Mouse (Mus musculus) NIH3T3 (cell line): Measurements from ENCODE around the gene Dab2ip.

ENCODE experiments used
- DNase-seq: peaks from one replicate; pipeline ENCODE4 v3.0.0-alpha.2; 2012; ENCODE audit warnings: low read depth

The Dab2ip gene

DNA sequence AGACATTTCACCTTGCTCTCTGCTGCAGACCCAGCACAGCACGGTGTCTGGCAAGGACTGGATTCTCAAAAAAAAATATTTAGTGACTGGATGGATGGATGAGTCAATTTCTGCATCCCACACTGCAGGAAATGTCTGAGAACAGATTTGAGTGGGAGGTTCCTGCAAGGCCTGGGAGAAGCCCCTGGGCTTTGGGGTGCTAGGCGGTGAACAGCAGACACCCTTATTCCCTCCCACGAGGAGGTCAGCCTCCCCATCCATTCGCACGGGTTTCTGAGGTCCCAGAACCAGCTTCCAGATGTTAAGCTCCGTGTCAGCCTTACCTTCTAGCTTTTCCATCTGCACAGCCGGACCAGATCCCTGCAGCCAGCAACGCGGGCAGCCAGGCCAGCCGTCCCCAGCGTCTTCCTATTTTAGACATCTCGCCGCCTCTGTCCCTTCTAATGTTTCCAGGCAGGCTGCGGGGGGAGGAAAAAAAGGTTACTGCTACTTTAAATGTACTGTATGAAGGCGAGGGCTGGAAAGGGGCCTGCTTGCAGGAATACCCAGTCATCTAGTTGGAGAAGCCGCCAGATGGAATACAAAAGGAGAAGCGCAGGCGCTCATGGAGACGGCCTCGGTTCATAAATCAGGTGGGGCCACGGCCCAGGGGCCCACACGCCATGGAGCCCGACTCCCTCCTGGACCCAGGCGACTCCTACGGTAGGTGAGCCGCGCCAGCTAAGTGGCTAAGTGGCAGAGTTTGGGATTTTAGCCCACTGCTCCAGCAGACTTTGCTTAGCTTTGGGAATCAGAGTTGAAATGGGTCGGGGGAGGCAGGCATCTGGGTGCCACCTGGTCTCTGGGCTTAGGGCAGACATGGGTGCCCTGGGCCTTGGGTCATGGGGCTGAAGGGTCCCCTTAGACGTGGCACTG, at the start of gene Dab2ip:
TSS of gene Dab2ip (plus strand) at position 356 of the 915 bp plus-strand sequence.
- no peak for DNase-seq

DNA sequence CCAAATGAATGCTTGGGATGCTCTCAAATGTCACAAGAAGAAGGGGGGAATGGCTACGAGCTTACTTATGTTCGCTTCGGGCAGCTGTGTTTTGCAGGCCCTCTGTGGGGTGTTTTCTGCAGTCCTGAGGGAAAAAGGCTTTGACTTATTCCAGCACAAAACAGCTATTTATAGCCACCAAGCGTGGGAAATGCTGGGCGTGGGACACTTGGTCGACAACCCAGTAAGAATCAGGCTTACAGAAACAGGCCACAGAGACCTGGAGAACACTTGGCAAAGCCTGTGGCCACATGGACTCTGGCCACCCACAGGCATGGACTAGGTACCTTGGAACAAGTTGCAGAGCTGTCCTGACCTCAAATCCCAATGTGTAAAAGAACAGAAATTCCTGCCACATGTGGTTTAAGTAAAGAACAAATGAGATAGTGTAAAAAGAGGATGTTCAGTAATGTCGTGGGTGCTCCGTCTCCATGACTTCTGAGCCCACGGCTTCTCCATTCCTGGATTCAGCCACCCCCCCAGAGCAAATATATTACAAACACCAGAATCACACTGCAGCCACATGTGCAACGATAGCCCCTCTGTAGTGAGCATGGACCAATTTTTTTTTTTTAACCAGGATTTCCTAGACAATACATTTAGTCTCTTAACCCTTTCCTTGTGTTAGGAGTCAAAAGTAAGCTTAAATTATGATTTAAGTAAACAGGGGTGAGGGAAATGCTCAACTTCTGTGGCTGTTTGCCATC, 49.3 kb upstream of the Dab2ip start:
- DNase-seq: peak; percentile 83

DNA sequence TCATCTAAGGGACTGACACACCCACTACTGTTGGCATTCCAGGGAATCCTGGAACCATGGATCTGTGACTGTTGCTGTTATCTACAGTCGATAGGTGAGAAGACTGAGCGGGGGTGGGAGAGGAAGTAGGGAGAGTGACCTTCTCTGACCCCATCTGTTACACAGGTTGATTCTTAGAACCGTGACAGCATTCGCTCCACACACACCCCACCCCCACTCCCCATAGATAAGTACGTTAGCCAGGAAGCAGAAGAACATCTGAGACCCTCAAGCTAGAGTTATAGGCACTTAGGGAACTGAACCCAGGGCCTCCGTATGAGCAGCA, 48.8 kb upstream of the Dab2ip start:
- DNase-seq: no peak

DNA sequence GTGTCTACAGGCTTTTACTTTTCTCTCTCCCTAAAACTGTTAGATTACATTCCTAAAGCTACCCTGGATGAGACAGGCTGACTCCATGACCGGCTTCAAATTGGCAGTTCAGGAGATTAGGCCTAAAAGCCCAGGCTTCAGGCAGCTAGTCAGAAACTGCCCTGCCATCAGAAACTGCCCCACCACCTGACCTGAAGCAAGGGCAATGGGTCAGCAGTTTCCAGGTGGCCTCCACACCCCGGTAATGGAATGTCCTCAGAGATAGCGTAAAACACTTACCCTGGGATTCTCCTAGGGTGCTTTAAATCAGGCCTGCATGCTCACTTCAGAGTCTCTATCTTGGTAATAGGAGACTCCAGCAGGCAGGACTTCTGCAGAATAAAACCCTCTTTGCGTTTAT, 48.2 kb upstream of the Dab2ip start:
- DNase-seq: no peak

DNA sequence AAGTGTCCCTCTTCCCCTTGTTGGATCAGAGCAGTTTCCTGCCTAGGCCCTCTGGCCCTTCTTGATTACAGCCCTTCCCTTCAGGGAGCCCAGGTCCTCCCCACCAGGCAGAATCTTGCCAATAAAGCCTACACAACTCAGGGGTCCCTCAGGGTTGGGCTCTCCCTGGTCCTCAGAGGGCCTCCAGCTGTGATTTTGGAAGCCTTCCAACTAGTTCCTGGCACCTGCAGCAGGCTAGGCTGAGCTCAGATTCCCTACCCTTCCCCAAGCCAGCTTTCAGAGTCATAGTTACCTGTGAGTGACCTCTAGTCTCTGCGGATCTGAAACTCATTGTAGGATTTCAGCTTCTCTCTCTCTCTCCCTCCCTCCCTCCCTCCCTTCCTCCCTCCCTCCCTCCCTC, 47.1 kb upstream of the Dab2ip start:
- DNase-seq: peak; percentile 56

DNA sequence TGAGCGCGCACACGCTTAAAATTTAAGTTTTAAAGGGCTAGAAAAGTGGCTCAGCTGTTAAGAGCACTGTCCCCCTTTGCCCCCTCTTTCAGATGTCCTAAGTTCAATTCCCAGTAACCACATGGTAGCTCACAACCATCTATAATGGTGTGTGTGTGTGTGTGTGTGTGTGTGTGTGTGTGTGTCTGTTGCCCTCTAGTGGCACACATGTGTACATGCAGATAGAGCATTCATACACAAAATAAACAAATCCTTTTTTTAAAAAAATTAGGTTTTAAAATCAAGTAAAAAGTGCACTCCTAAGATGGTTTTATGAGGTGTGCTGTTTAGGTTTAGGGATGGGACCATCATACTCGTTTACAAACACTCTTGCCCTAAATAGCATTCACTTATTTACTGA, 45.8 kb upstream of the Dab2ip start:
- no peak for DNase-seq

DNA sequence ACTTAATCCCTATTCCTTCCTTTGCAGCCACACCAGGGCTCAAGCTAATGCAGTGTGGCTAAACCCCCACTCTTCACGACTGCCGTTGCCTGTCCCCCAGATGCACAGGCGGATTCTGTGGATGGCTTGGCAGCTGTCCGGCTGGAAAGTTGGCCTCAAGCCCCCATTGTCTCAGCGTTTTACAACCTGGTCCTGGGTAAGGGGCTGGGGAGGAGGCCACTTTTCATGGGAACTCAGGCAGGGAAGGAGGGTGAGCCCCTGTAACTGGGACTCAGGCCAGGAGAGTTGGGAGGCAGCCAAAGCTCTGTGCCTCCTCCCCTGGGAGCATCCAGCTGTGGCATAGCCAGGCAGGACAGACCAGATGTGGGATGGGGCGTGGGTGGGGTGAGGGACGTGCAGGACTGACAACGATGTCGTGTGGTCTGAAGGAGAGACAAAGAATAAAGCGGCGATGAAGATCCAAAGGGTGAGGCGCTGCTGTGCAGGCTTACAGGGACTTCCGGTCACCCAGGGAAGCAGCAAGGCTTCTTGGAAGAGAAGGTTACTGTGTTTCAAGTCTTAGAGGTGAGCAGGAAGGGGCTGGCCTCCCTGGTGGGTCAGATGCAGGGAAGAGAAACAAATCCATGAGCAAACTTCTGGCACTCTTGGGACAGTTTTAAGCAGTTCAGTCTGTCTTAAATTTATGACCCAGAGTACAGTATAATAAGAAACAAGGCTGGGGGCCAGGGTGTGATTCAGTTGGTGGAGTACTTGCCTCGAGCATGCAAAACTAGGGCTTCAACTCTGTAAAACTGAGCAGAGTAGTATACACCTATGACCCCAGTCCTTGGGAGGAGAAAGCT, 43.8 kb upstream of the Dab2ip start:
- DNase-seq: peak; percentile 91

DNA sequence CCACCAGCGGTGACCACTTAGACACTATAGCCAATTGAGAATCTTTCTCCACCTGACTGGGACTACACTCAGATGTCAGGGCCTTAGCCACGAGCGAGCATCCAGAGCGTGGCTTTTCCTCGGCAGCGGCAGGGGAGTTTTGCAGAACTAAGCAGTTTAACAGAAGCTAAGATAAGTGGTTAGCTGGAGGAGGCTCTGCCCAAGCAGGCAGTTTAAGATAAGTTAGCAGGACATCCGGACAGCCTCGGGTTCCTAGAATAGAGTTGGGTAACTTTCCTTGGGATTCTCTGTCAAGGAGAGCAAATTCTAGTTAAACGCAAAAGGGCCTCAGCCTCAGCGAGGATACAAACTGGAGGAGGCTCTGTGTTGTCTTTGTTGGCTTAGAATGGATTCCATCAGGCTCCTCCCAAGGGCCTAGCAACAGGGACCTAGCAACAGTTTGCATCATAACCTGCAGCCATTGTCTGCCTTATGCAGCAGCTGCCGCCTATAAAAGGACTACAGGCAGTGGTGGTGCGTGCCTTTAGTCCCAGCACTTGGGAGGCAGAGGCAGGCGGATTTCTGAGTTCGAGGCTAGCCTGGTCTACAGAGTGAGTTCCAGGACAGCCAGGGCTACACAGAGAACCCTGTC, 31.3 kb upstream of the Dab2ip start:
- DNase-seq: no peak

DNA sequence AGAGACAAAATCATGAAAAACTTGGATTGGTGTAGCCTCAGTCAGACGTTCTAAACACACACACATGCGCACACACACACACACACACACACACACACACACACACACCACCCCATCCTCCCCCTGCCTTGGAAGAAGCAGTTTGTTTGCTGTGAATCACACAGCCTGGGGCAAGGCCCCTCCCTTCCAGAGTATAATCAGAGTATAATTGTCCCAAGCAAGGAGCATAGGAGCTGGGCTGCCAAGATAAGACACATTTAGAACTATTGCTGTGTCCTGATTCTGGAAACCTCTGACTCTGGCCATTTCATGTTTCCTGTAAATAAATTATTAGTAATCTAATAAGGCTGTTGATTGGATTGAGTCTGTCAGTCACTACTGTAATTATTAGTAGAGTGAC, 29.0 kb upstream of the Dab2ip start:
- DNase-seq: peak; percentile 75

DNA sequence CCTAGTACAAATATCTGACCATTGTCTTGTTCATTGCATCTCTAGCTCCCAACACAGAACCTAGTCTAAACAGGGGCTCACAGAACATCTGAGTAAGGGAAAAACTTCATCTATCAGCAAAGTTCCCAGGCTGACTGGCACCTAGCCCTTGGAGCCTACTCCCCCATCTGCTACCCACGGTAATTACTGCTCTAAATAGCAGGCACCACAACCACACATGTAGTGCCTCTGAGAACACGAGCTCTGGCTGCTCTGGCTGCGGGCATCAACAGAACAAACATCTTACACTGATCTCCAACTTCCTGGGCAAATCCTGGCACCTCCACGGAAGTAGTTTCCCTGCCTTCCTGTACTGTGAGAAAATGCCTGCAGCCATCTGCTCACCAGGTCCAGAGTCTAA, 28.2 kb upstream of the Dab2ip start:
- no peak for DNase-seq

DNA sequence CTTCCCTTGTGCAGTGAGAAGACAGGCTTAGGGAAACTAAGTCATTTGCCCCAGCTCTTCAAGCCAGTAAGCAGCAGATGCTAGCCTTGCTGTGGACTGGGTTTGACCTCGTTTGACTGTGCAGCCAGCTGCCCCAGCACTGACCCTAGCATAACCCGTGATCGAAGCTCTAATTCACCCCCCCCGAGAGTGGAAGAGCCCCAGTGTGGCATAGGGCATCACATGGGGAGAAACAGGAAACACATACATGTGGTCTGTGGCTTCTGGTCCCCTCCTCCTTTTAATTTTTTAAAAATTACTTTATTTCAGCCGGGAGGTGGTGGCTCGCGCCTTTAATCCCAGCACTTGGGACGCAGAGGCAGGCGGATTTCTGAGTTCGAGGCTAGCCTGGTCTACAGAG, 27.3 kb upstream of the Dab2ip start:
- no peak for DNase-seq

DNA sequence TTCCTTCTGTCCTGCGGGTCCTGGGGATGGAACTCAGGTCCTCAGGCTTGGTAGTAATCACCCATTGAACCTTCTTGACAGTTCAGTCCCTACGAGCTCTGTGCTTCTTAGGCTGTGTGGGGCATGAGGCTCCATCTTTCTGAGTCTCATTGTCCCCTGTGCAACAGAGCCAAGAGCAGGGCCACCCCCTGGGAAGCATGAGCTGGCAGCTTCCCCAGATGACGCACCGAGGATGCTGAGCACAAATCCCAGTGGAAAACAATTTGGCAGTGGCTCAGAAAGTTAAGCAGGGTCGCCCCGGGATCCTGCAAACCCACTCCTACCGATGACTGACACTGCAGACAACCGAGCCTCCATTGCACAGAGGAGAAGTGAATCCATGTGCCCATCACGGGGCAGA, 24.4 kb upstream of the Dab2ip start:
- DNase-seq: peak; percentile 83

DNA sequence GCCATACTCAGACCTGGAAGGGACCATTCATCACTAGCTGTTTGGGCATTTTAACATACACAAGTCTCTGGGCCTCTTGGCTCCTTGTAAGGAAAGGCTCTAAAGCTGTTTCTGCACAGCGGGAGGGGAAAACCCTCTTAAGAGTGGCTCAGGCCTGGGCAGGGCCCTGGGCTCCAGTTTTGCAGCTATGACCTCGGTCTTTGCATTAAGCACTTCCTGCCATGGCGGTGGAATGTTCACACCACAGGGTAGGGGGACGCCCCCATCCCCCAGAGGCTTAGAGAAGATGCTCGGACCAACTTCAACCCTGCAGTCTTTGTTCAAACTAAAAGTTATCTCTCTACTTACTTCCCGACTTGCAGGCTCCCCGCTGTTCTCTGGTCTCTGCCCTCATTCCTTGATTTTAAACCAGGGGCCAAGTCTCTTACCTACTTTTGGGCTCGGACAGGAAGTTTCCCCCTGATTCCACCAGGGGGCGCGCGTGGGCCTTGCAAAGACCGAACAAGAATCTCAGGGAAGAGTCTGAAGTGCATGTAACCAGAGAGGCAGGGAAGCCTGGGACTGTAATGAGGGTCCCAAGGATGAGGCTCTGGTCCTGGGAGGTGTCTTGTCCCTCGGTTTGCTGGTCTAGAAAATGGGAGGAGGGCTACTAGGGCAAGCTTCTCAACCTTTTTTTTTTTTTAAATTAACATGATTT, 18.6 kb upstream of the Dab2ip start:
- peak; percentile 96 for DNase-seq

DNA sequence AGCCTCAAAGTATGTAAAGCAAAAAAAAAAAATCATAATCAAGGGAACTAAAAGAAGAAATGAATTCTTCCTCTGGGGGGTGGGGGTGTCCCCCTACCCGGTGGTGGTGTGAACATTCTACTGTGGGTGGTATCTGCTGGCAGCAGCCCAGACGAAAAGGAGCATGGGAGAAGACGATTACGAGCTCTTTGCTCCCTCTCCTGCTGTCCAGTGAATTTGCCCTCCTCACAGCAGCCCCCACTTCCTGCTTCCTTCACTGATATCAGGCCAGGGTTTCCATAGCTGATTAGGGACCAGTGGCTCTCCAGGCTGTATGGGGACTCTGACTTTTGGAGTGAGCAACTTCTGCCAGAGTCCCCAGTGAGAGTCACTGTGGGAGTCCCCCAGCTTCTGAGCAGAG, 17.3 kb upstream of the Dab2ip start:
- no peak for DNase-seq

DNA sequence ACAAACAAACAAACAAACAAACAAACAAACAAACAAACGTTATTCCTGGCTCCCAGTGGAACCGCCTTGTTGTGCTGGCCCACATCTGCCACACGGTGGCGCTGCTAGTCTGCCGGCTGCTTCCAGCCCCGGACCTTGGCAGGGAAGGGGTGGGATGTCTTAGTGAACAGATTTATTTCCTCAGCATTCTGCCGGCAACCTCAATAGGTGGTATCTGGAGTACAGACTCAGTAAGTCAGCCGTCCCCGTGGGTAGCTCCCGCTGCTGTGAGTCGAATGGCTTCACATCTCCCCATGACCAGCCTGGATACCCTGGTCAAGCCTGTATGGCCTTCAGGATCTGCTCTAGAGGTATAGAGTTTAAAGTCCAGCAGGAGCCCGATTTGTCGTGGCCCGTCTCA, 13.3 kb upstream of the Dab2ip start:
- peak; percentile 84 for DNase-seq

DNA sequence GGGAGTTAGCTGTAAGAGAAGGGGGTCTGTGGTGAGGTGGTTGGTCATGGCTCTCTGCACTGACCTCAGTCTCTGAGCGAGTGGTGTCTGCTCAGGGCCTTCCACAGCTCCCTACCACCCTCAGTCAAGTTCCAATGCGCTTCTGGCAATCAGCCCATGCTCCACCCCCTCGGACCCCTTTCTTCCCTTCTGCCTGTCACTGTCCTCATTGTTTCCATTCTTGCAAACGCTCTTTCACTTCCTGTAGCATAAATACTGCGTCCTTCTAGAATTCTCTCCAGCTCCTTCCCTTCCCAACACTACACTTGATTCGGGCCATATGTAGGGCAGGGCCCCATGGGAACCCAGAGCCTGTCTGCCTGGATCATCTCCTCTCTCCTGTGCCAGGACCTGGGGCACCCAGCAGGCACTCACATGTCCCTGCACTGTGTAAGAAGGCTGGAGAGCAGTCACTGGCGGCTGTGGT, 12.9 kb upstream of the Dab2ip start:
- no peak for DNase-seq

DNA sequence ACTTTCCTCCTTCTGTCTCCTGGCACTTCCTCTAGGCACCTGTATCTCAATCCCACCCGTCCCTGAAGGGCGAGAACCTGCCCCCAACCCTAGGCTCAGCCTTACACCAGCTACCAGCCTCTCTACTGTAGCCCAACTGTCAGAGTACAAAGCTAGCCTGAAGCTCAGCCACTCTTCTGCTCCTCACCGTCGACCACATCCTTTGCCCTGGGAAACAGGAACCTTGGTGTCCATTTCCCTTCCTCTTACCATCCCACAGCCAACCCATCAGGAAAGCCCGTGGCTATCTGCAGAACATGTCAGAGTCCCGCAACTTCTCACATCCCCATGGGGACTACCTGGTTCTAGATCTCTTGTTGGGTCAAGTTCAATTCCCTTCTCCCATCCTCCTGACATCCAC, 11.6 kb upstream of the Dab2ip start:
- DNase-seq: no peak

DNA sequence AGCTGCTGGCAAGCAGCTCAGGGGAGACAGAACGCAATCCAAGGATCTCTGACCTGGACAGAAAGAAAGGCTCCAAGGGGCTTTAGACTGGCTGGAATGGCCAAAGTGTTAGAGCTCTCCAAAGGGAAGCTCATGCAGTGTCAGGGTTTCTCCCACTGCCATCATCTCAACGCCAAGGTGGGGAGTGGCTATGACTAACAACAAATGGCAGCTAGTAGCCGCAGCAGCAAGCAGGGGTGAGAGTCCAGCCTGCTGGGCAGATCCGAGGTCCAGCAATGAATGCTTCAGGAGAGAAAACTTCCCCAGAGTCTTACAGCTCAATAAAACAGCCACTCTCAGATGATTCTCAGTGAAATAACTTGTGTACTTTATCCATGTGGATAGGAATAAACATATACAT, 8.9 kb upstream of the Dab2ip start:
- DNase-seq: peak; percentile 57

DNA sequence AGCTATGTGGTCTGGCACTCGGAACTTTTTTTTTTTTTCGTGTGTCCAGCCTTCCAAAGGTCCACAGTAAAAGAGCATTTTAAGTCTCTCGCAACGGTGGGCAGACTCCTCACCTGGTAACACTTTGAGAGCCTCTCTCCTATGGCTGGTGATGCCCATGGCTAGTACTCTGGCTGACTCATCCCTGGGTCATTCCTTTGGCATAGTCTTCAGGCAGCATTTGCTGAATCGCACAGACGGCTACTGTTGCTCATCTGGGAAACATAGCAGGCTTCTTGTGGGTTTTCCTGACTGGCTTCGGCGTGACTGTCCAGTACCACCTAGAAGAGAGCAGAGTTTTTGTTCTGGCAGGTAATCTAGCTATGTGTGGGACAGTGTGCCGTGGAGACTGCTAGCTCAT, 8.0 kb upstream of the Dab2ip start:
- DNase-seq: peak; percentile 70

DNA sequence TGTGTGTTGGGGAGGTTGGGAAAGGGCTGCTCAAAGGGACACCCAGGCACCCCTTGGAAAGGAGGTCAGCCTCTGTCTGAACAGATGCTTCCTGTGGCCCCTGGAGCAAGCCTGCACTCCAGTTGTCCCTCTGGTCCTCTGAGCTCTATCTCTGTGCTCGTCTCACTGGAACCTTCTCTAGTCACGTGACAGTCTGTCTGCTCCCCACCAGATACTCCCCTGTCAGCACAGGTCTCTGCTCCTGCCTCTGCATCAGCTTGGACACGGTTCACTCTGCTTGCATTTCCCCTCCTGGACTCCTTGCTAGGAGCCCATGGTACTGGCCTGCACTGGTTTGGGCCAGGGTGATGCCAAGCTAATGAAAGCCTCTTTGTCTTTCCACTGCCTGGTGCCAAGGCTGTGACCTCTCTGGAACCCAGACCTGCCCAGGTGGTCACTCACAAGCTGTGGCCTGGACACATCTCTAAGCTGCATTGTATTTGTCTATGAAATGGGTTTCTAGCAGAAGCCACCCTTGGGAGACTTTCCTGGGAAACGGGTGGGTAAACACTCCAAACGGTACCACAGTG, 1.1 kb upstream of the Dab2ip start:
- no peak for DNase-seq
